Mouse (Mus musculus) gastrocnemius, postnatal 25 days (tissue): ENCODE measurements around the gene Ttc4. TPM values are rescaled to one million over a fixed set of nuclear protein-coding genes. Genes with fewer than 3 reads are reported as not detected.
A peak's percentile ranks its signal among the peaks of the same experiment; 100 is the strongest.

Source experiments
- DNase-seq: peaks from one replicate; pipeline ENCODE4 v3.0.0; 2022
- total RNA-seq, 2 experiments: library from RNA; stranded (reverse); gene quantifications; 1 replicate in 1 of 2; 2 replicates in 1 of 2; pipeline ENCODE4 v1.2.3; 2021

The Ttc4 gene
- total RNA-seq, 2 experiments from 2014 or later, result 24.7 to 28.6 TPM

DNA sequence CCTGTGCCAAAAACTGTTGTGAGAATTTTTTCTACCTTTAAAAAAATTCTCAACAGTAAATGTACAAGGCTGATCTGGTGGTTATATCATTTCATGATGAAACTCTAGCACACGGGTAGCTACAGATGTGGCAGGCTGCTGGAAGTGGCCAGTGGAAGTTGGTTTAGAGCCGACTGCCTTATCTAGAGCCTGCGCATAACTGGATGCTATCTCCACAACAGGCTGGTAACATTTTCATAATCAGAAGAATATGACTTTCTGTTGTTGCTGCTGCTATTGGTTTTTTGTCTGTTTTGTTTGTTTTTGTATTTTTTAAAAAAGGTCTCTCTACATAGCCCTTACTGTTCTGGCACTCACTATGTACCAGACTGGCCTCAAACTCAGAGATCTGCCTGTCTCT lies 26.2 kb downstream of the Ttc4 start:
- DNase-seq, result no peak

GRCm38 (mm10) chr4:106650833-106651527 lies 27.8 kb downstream of the Ttc4 start, which contains the start of gene Pars2:
TSS of gene Pars2 (plus strand) at chr4:106651069.
- DNase-seq, result peak; percentile 96

GRCm38 (mm10) chr4:106647137-106647536 lies 31.6 kb downstream of the Ttc4 start:
- no peak for DNase-seq

DNA sequence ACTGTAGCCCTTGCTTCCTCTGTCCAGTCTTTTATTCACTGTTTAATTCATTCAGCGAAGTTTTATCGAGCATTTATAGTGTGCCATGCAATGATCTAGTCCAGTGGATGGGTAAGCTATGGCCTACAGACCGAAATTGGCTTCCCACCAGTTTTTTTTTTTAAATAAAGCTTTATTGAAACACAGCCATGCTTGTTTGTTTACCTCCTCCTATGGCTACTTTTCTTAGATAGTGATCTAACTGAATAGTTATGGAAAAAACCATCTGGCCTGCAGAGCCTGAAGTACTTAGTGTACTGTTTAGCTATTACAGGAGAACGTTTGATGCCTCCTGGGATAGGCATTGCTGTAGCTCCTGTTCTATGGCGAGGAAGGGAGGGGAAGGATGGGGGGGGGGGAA lies 32.9 kb downstream of the Ttc4 start:
- DNase-seq, result no peak

DNA sequence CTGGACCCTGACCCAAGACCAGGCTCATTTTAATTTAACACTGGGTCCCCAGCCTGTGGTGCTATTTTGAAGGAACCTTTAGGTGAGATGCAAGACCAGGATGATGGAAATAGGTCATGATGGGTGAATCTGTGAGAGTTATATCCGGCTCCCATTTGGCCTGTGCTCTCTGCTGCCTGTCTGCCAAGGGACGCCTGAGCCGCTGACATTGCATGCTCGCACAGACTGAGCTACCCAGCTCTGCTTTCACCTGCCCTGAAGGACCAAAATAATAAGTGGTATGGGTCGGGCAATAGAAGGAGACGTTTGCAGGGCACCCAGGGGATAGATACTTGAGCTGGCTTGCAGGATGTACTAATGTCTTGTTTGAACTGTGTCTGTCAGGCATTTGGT lies 34.5 kb downstream of the Ttc4 start:
- DNase-seq, result peak; percentile 63

DNA sequence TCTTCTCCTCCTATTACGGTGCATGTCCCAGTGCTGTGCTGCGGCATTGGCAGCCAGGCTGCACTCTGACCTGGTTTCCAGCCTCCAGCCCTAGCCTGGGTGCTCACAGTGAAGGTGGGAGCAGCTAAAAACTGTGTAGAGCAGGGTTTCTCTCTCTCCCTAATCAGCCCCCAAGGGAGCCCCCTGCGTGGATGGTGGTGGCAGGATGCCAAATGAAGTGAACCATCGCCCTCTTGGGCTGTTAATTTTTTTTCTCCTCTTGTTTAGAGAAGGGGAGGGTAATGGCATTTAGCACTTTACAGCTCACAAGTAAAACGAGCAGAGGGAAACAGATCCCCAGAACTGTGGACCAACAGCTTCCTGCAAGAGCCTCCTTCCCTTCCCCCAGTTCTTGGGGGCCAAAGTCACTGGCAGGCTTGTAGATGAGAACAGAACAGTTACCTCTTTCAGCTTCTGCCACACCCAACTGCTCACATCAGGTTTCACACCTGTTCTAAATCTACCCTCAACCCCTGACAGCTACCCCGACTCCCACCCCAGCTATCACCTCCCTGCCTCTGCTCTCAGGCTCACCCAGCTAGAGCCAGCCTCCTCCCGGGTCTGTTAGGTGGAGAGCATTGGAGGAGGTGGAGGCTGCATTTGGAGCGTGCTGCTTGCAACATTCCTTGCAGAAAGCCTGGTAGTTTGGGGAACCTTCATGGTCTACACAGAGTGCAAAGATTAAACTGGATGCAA lies 35.1 kb downstream of the Ttc4 start:
- no peak for DNase-seq

DNA sequence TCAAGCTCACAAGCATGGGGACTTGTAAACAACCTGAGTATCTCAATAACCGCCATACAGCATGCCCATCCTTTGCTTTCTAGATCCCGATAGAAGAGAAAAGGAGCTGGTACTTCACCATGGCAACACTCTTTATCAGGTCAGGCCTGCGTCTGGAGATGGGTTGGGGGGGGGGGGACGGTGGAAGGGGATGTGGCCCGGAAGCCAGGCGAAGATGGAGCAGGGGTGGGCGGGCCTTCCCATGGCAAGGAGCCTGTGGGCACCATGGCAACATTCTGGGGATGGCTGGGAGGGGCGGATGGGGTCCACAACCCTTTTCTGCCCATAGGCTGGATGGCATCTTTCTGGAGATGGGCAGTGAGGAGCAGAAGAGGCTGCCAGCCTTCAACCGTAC lies 44.7 kb downstream of the Ttc4 start:
- no peak for DNase-seq

DNA sequence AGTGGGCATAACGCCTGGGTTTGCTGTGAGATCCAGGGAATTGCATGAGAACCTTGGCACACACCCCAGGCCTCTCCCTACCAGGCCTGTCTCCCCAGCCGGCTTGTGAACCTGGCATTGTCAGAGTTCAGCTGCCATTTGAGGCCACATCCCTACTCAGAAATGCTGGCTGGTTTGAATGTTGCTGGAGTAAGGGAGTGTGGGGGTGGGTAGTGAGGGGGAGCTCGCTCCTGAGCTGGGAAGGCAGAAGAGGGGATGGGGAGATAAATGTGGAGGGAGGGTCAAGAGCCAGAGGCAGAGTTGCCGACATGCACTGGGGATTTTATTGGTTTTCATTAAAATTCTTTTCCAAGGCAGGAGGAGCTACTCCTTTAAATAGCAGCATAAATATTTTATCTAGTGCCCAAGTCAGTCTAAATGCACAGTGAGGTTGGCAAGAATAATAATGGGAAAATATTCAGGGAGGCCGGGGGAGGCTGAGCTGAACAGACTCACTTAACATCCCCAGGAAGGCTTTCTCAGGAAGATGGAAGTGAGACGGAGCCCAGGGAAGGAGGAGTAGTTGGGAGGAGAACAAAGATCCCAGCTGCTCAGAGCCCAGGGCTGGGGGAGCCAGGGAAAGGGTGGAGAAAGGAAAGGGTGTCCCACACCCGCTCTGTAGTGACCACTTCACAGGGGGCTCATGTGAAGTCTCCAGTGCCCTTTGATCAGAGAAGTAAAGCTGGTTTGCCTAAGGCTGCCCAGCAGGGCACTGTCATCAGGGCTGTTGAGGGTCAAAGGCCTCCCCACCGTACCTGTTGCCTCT lies 45.3 kb downstream of the Ttc4 start:
- DNase-seq, result no peak

GRCm38 (mm10) chr4:106632313-106632712 lies 46.4 kb downstream of the Ttc4 start:
- DNase-seq, result no peak

DNA sequence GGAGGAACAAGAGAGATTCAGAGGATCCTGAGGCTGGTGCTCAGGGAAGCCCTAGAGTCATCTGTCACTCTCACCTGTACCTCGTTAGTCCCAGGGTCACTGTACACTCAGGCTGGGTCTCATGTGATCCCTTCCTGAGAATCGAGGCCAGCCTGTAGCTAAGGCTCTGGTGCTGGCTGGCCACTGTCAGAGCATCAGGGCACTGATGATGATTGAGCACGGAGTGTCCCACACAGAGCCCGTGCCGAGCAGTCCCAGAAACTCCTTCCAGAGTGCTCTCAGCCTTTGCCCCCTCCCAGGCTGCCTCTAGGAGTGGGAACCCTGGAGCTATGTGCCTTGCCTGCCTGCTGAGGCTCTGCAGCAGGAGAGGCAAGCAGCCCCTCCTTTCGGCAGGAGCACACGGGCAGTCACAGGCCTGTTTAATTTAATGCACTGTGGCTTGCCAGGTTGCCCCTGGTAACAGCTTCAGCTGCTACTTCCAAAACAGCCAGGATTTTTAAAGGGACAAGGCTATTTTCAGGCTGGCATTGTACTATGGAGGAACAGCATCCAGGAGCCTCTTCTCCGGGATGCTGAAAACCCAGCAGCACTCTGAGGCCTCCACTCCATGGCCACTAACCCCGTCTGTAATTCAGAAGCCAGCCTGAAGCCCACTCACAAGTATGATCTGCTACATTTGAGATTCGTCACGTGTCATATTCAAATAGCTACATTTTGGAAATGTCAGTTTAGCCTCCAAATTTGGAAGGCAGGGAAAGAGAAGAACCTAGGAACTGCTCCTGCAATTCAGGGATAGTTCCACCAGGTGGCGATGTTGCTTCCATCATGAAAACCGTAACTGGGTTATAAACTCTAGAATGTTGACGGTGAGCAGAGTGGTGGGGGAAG lies 48.2 kb downstream of the Ttc4 start:
- no peak for DNase-seq

DNA sequence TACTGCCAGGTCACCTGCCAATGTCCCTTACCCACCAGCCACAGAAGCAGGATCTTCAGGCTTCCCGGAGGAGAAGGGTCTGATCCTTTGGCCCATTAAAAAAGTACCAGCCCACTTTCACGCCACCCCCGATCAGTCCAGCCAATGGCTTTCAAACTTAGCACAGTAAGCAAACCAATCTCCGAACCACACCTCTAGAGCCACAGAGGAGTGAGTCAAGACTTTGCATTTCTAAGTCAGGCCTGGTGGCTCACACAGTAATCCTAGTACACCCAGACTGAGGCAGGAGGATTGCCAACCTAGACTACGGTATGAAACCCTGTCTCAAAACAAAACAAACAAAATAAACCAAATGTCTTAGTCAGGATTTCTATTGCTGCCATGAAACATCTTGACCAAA lies 49.4 kb downstream of the Ttc4 start:
- DNase-seq, result no peak

DNA sequence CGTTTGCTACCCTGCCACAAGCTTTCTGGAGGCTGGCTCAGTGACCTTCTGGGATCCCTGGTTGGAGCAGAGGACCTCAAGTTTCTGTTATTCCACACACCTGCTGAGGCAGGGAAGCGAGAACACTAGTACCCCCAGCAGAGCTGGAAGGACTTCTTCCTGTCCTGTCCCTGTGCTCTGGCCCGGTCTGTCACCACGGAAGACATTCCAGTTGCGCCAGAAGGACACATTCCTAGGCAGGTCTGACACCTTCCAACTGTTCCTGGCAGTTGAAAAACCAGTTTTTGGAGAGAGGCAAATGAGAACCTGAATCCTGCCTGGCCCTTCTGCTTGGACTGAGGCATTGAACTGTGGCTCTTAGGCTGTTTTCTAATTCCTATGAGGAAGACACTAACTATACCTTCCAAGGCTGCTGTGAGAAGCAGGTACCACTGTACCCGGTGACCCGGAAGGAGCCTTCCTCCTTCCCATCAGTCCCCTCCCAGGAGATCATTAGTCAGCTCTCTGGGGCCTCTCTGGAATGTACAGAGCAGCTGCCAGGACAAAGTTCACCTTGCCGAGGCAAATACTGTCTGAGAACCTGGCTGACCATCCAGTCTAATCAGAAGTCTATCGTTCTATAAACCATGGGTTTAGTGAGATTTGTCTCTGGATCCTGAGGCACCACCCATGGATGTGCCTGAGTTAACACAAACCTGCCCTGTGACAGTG lies 49.9 kb downstream of the Ttc4 start:
- DNase-seq, result no peak

GRCm38 (mm10) chr4:106627809-106628208 lies 50.9 kb downstream of the Ttc4 start:
- no peak for DNase-seq

DNA sequence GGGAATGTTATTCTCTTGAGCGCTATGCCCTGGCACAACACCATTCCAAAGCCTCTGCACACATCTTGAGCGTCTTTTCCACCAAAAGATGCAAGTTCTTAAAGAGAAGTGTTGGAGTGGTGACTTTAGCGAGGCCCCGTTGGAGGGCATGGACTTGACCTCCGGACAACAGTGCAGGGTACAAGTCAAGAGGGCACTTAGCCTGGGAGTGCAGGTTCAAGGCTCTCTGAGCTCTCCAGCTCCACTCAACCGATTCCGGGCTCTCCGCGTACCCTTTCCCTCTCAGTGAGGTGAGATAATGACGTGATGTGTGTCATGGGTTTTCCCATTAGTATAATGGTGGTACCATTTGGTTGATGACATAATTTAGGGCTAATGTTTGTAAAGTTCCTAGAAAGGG lies 54.5 kb downstream of the Ttc4 start:
- DNase-seq, result no peak

GRCm38 (mm10) chr4:106622712-106623111 lies 56.0 kb downstream of the Ttc4 start:
- DNase-seq, result no peak

DNA sequence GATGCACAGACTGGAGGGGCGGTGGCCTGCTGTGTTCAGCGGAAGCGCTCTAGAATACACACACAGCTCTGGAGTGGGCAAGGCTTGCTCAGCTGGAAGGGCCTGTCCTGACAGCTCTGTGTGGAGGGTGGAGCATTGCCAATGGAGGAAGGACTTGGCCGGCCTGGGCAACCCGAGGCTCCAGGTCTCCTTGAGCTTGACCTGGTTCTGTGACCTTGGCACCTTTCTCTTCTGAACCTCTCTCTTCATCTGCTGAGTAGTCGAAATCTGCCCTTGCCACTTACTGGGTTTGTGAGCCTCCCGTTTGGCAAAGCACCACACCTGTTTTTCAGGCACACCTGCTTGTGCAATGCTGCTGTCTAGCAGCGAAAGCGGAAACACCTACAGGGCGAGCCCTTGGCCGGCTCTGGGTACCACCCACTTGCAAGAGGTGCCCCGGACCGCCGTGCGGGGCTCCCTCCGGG lies 56.7 kb downstream of the Ttc4 start, which contains the start of gene Ttc22:
Gene Ttc22 (plus strand): TSS at position 403 of the 464 bp plus-strand sequence.
- no peak for DNase-seq

- DNase-seq, result no peak
Measured at GRCm38 (mm10) chr4:106621428-106621827, 57.3 kb downstream of the Ttc4 start.

GRCm38 (mm10) chr4:106618898-106619297 lies 59.8 kb downstream of the Ttc4 start:
- no peak for DNase-seq

DNA sequence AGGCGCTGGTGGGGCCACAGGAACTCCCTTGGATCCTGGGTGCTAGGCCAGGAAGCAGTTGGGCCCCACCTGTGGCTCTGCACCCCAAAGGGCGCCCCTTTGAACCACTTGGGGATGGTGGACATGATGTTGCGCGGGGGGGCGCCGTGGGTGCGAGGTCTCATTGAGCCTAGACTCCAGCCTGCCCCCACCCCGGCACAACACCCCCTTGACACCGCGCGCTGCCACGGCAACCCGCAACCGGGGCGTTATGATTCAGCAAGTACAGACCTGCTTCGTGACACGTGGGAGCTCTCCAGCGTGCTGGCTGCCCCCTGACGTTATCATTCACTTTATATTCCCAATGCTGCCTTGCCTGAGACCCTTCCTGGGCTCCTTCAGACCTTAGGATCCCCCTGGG lies 61.7 kb downstream of the Ttc4 start, which contains the start of gene Lexm:
Gene Lexm (minus strand): TSS at position 186 of the 400 bp plus-strand sequence.
- DNase-seq, result no peak

DNA sequence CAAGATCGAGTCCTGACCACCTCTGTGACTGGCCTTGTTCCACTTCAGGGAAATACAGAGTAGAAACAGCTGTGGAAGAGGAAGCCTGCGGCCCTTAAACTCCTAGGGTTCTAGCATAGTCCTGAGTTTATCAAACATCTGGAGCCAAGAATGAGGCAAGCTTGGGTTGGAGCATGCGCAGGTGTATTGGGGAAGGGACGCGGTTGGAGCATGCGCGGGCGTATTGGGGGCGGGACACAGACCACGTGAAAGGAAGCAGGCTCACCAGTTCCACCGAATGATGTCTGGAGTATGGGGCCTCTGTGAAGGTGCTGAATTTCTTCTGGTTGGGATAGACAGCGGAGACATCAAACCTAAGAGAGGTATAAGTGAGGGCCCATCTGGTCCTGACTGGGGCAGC lies 63.1 kb downstream of the Ttc4 start:
- DNase-seq, result no peak

GRCm38 (mm10) chr4:106614881-106615280 lies 63.9 kb downstream of the Ttc4 start:
- DNase-seq, result no peak
